ENCODE assay signal across 8 mouse cellular contexts in genomic region chr5:24674238-24674637, GRCm38 (mm10). TPM values are rescaled to one million over a fixed set of nuclear protein-coding genes. Genes with fewer than 3 reads are reported as not detected.
DNase-seq lines count a peak whose midpoint lies in the region; ATAC-seq and TF ChIP-seq lines count a peak whose summit lies in the region.

No protein-coding gene starts in this region.

- ATAC-seq in forebrain, postnatal 0 days: peak; percentile 89
- peak; percentile 71 for ATAC-seq in hindbrain, embryonic 15.5 days (ENCODE audit: low FRiP score, low read depth)
- ATAC-seq in megakaryocyte, adult 5-6 weeks (ENCODE audit: poor library complexity, severe bottlenecking): peak; percentile 99

- H3K9me3 ChIP-seq in forebrain, postnatal 0 days (ENCODE audit: low read length): no peaks in the 10 kb centered on the region
- H3K9me3 ChIP-seq in hindbrain, embryonic 15.5 days: no peaks in the 10 kb centered on the region

- H3K27me3 ChIP-seq in forebrain, postnatal 0 days (ENCODE audit: insufficient read depth, low read length): no peaks in the 10 kb centered on the region; the same call in 1 of the 2 replicates
- 0 out of 2 replicates have a peak, but pooled peaks cover 2% of the 10 kb centered on the region for H3K27me3 ChIP-seq in hindbrain, embryonic 15.5 days

- H3K36me3 ChIP-seq in forebrain, postnatal 0 days (ENCODE audit: insufficient read depth): no peaks in the 10 kb centered on the region
- no peaks in the 10 kb centered on the region for H3K36me3 ChIP-seq in hindbrain, embryonic 15.5 days

- no peaks in the 10 kb centered on the region for H3K4me1 ChIP-seq in forebrain, postnatal 0 days (ENCODE audit: insufficient read depth)
- H3K4me1 ChIP-seq in hindbrain, embryonic 15.5 days (replicated peaks): no peaks in the 10 kb centered on the region

- DNase-seq in Muller cell, postnatal 12 days (ENCODE audit: inconsistent ontology term): peak; percentile 62
- peak; percentile 88 to 90 for DNase-seq in cerebellum, adult 18-20 months
- peak; percentile 84 for DNase-seq in forebrain, postnatal 0 days
- DNase-seq in layer of hippocampus, postnatal 14 days (ENCODE audit: low spot score in 2 of 2): peak; percentile 82 to 87
- DNase-seq in right cerebral cortex, postnatal 10 days (ENCODE audit: low spot score in 2 of 2): peak; percentile 79 to 88
- DNase-seq in urinary bladder, postnatal 25 days (ENCODE audit: low spot score): peak; percentile 81

- 20% methylated on average over 4 of the region's 4 CpGs for WGBS in forebrain, postnatal 0 days
- 37% methylated on average over 4 of the region's 4 CpGs for WGBS in hindbrain, embryonic 15.5 days

- no peak overlapping the region for H3K27ac ChIP-seq in forebrain, postnatal 0 days (ENCODE audit: low read depth, low read length)
- H3K27ac ChIP-seq in hindbrain, embryonic 15.5 days (replicated peaks): no peak overlapping the region

- peak; percentile 90 for TF ChIP-seq CTCF in forebrain, postnatal 0 days (IDR thresholded peaks at IDR 0.05; ENCODE audit: low read depth)

- H3K4me3 ChIP-seq in forebrain, postnatal 0 days (ENCODE audit: low read depth, low read length): no peak overlapping the region
- H3K4me3 ChIP-seq in hindbrain, embryonic 15.5 days: no peak overlapping the region

- no peak overlapping the region for H3K9ac ChIP-seq in forebrain, postnatal 0 days
- no peak overlapping the region for H3K9ac ChIP-seq in hindbrain, embryonic 15.5 days

- H3K4me2 ChIP-seq in forebrain, postnatal 0 days (ENCODE audit: low read depth): no peak overlapping the region
- H3K4me2 ChIP-seq in hindbrain, embryonic 15.5 days: no peak overlapping the region

RNA-seq across cellular contexts. Expression of gene Nub1, which starts 11.1 kb away (rescaled TPM):
- total RNA-seq in forebrain, postnatal 0 days (2014; rRNA removed): 88.6 TPM in 2 replicates
- polyA plus RNA-seq in forebrain, postnatal 0 days (2015; fragmentation: Nextera tagmentation; extraction: Ambion mirVana): 59.4 and 61.0 TPM in 2 replicates
- polyA plus RNA-seq in hindbrain, embryonic 15.5 days (2015; fragmentation: Nextera tagmentation; extraction: Ambion mirVana): 43.9 and 49.0 TPM in 2 replicates
- 10 to 100 TPM; 66.5 to 67.0 TPM for total RNA-seq in layer of hippocampus, postnatal 14 days (2021)
- total RNA-seq in megakaryocyte, adult 5-6 weeks (2015): 38.3 and 39.9 TPM in 2 replicates
- total RNA-seq in megakaryocyte, adult 5-6 weeks (2017): 61.5 and 67.3 TPM in 2 replicates

RNA-seq across cellular contexts. Expression of gene Smarcd3, which starts 50.0 kb away (rescaled TPM):
- total RNA-seq in forebrain, postnatal 0 days (2014; rRNA removed): 265 and 272 TPM in 2 replicates
- polyA plus RNA-seq in forebrain, postnatal 0 days (2015; fragmentation: Nextera tagmentation; extraction: Ambion mirVana): 162 and 168 TPM in 2 replicates
- polyA plus RNA-seq in hindbrain, embryonic 15.5 days (2015; fragmentation: Nextera tagmentation; extraction: Ambion mirVana): 134 and 138 TPM in 2 replicates
- 100 to 1,000 TPM; 112 to 113 TPM for total RNA-seq in layer of hippocampus, postnatal 14 days (2021)
- total RNA-seq in megakaryocyte, adult 5-6 weeks (2015): not detected in 2 replicates
- 0.07 TPM in 1 of 2 replicates, not detected in the other for total RNA-seq in megakaryocyte, adult 5-6 weeks (2017)

RNA-seq across cellular contexts. Expression of gene Wdr86, which starts 56.3 kb away (rescaled TPM):
- 7.2 and 13.1 TPM in 2 replicates for total RNA-seq in forebrain, postnatal 0 days (2014; rRNA removed)
- 4.4 and 5.5 TPM in 2 replicates for polyA plus RNA-seq in forebrain, postnatal 0 days (2015; fragmentation: Nextera tagmentation; extraction: Ambion mirVana)
- 7.7 and 8.2 TPM in 2 replicates for polyA plus RNA-seq in hindbrain, embryonic 15.5 days (2015; fragmentation: Nextera tagmentation; extraction: Ambion mirVana)
- 1 to 10 TPM; 1.1 to 4.7 TPM for total RNA-seq in layer of hippocampus, postnatal 14 days (2021)
- 0.18 TPM in 1 of 2 replicates, not detected in the other for total RNA-seq in megakaryocyte, adult 5-6 weeks (2015)
- total RNA-seq in megakaryocyte, adult 5-6 weeks (2017): 0.12 and 0.55 TPM in 2 replicates

Comparison
In these comparisons a context has a peak if more than half of its experiments do, and no peak if none do; other contexts are left out.
1. RNA of gene Smarcd3, which starts 50.0 kb away (total RNA-seq): 265 to 272 TPM in forebrain, postnatal 0 days and 112 to 113 TPM in layer of hippocampus, postnatal 14 days; 0.07 TPM in megakaryocyte, adult 5-6 weeks; every median in the first group is over 100 times any median in the second.
2. Peak in every context shown above with its lines, with median percentiles within 50 percentile points of each other: DNase-seq and ATAC-seq.